Comparison of ENCODE assay signal across 1 mouse cellular context in genomic region chr9:109862397-109863044, GRCm38 (mm10).
TF ChIP-seq lines count a peak whose summit lies in the region.

No protein-coding gene starts in this region.

TF ChIP-seq in MEL, 35 proteins besides CTCF, POLR2A, EP300 and RAD21 (continued from another document):
- TF ChIP-seq MYB (IDR thresholded peaks at IDR 0.05; ENCODE audit: low read depth, low read length), result no peak
- peak; percentile 32; the same call in 1 of the 2 replicates for TF ChIP-seq ELF1 (IDR thresholded peaks at IDR 0.05; ENCODE audit: low read depth, low read length)
- TF ChIP-seq MAX (IDR thresholded peaks at IDR 0.05; ENCODE audit: low read length), result peak; percentile 52
- TF ChIP-seq SIN3A (IDR thresholded peaks at IDR 0.05; ENCODE audit: low read length), result no peak
- TF ChIP-seq MAFK (IDR thresholded peaks at IDR 0.05; ENCODE audit: borderline replicate concordance, low read depth, low read length), result no peak
- TF ChIP-seq ZKSCAN1 (IDR thresholded peaks at IDR 0.05; ENCODE audit: low read depth, low read length), result no peak
- peak; percentile 81 for TF ChIP-seq SMC3 (IDR thresholded peaks at IDR 0.05; ENCODE audit: low read depth, low read length)
- TF ChIP-seq ZMIZ1 (IDR thresholded peaks at IDR 0.05; ENCODE audit: low read depth, low read length), result no peak
- no peak for TF ChIP-seq USF2 (IDR thresholded peaks at IDR 0.05; ENCODE audit: borderline replicate concordance in 1 of 2, insufficient read depth in 1 of 2, low read depth in 1 of 2, low read length in 2 of 2)
- no peak for TF ChIP-seq NRF1 (IDR thresholded peaks at IDR 0.05; ENCODE audit: insufficient read depth, low read depth, low read length, poor library complexity, severe bottlenecking)
- no peak for TF ChIP-seq GABPA (IDR thresholded peaks at IDR 0.05; ENCODE audit: low read depth, low read length)
- no peak; the same call in 1 of the 2 replicates for TF ChIP-seq NELFE (IDR thresholded peaks at IDR 0.05; ENCODE audit: low read depth, low read length)
- TF ChIP-seq POLR2AphosphoS2 (IDR thresholded peaks at IDR 0.05; ENCODE audit: low read length), result no peak
- no peak for TF ChIP-seq KAT2A (conservative IDR thresholded peaks at IDR 0.05; ENCODE audit: low read depth, low read length)
- no peak for TF ChIP-seq E2F4 (IDR thresholded peaks at IDR 0.05; ENCODE audit: borderline replicate concordance, low read depth, low read length)
- TF ChIP-seq MYC (IDR thresholded peaks at IDR 0.05; ENCODE audit: low read depth, low read length), result peak; percentile 53; the same call in 1 of the 2 replicates
- no peak for TF ChIP-seq MAZ (IDR thresholded peaks at IDR 0.05; ENCODE audit: low read depth, low read length)
- no peak for TF ChIP-seq POLR2AphosphoS5 (IDR thresholded peaks at IDR 0.05; ENCODE audit: borderline replicate concordance, low read depth, low read length)
- TF ChIP-seq MEF2A (IDR thresholded peaks at IDR 0.05; ENCODE audit: extremely low read depth, insufficient replicate concordance, low read depth, low read length, poor library complexity, severe bottlenecking), result no peak
- no peak for TF ChIP-seq BHLHE40 (IDR thresholded peaks at IDR 0.05; ENCODE audit: borderline replicate concordance, low read depth, low read length)
- no peak for TF ChIP-seq ZNF384 (IDR thresholded peaks at IDR 0.05; ENCODE audit: low read depth, low read length)
- TF ChIP-seq CHD2 (IDR thresholded peaks at IDR 0.05; ENCODE audit: low read length), result no peak
- no peak for TF ChIP-seq TAL1 (IDR thresholded peaks at IDR 0.05; ENCODE audit: low read length)
- TF ChIP-seq ZC3H11A (IDR thresholded peaks at IDR 0.05; ENCODE audit: low read depth, low read length), result peak; percentile 84
- no peak for TF ChIP-seq TBP (IDR thresholded peaks at IDR 0.05; ENCODE audit: low read depth, low read length)
